Mouse (Mus musculus) cerebellum, adult 2 months (tissue): ENCODE data around the gene Tlk2.

ENCODE experiments used
- CTCF ChIP-seq: fragments of 200-500 bp; IDR thresholded peaks from 2 replicates; pipeline ENCODE4 v1.5.1; 2011; ENCODE audit warnings: low read depth, mild to moderate bottlenecking, control low read depth, low read length, moderate library complexity, borderline replicate concordance; ENCODE audit not compliant: insufficient read depth
- POLR2A ChIP-seq: fragments of 200-500 bp; IDR thresholded peaks from 2 replicates; pipeline ENCODE4 v1.6.1; 2011; ENCODE audit warnings: low read length, control low read depth, borderline replicate concordance; ENCODE audit not compliant: insufficient read depth

GRCm38 (mm10) chr11:105293101-105293581 is 114.5 kb downstream of the Tlk2 start:
- TF ChIP-seq POLR2A (no peak), CTCF (no peak)
